Mouse (Mus musculus) cerebellum, adult 2 months (tissue): ENCODE data around the gene Glrb. TPM values are rescaled to one million over a fixed set of nuclear protein-coding genes. Genes with fewer than 3 reads are reported as not detected.
A peak's percentile ranks its signal among the peaks of the same experiment; 100 is the strongest.

ENCODE experiments used
- DNase-seq, 2 experiments: peaks; one replicate each; pipeline ENCODE4 v3.0.0; 2021
- H3K27ac ChIP-seq: fragments of 200-500 bp; 2 replicates; pipeline ENCODE4 v1.5.1; 2012; ENCODE audit warnings: low read length, control low read depth, inconsistent platforms; ENCODE audit not compliant: insufficient read depth
- H3K27me3 ChIP-seq: fragments of 200-500 bp; 2 replicates; pipeline ENCODE4 v1.6.1; 2012; ENCODE audit warnings: inconsistent platforms, mild to moderate bottlenecking, low read length, moderate library complexity; ENCODE audit not compliant: control insufficient read depth, insufficient read depth
- H3K4me1 ChIP-seq: fragments of 200-500 bp; 2 replicates; pipeline ENCODE4 v1.6.1; 2011; ENCODE audit warnings: low read length; ENCODE audit not compliant: control insufficient read depth, insufficient read depth
- H3K4me3 ChIP-seq: fragments of 200-500 bp; replicated peaks from 2 replicates; pipeline ENCODE3; 2011; ENCODE audit warnings: mild to moderate bottlenecking, low read depth, low read length, control low read depth; ENCODE audit not compliant: insufficient read depth
- CTCF ChIP-seq: fragments of 200-500 bp; IDR thresholded peaks from 2 replicates; pipeline ENCODE4 v1.5.1; 2011; ENCODE audit warnings: low read depth, mild to moderate bottlenecking, control low read depth, low read length, moderate library complexity, borderline replicate concordance; ENCODE audit not compliant: insufficient read depth
- POLR2A ChIP-seq: fragments of 200-500 bp; IDR thresholded peaks from 2 replicates; pipeline ENCODE4 v1.6.1; 2011; ENCODE audit warnings: low read length, control low read depth, borderline replicate concordance; ENCODE audit not compliant: insufficient read depth
- WGBS: fragments of 180-500 bp; shearing (Covaris S2); methylation state at CpG from one replicate; pipeline ENCODE4 v1.1.7; 2018; 5-methylcytosine and 5-hydroxymethylcytosine counted together
- polyA plus RNA-seq: library from polyadenylated mRNA; depleted of rRNA; stranded (reverse); fragments of >200 nt; gene quantifications from 2 replicates; pipeline ENCODE4 v1.2.3, GENCODE M21; 2012; rRNA removed

Glrb gene
- 183 and 192 TPM in 2 replicates for polyA plus RNA-seq

GRCm38 (mm10) chr3:80913111-80913778 is at the start of gene Glrb:
Glrb (minus strand) TSS chr3:80913660.
- TF ChIP-seq POLR2A (peak; percentile 91), CTCF (no peak)
- Histone ChIP-seq H3K4me3 (peak within 1 kb of the TSS; percentile 100), H3K27ac (peak within 1 kb of the TSS; percentile 93), H3K27me3 (no peaks in the 10 kb centered on the region), H3K4me1 (no peaks in the 10 kb centered on the region)
- WGBS = under 1% methylated on average over 71 of the region's 76 CpGs
- DNase-seq = peak; percentile 78 to 84

GRCm38 (mm10) chr3:80959965-80960364 is 46.5 kb upstream of the Glrb start:
- no peaks in the 10 kb centered on the region for H3K27me3 ChIP-seq
- no peak for DNase-seq
- H3K4me3 ChIP-seq = no peak overlapping the region
- H3K27ac ChIP-seq = no peak overlapping the region
- no peaks in the 10 kb centered on the region for H3K4me1 ChIP-seq
- TF ChIP-seq POLR2A (no peak), CTCF (no peak)

GRCm38 (mm10) chr3:80958591-80958990 is 45.1 kb upstream of the Glrb start:
- peak; percentile 36 to 52 for DNase-seq
- no peaks in the 10 kb centered on the region for H3K4me1 ChIP-seq
- peak; percentile 79 for TF ChIP-seq CTCF
- no peak for TF ChIP-seq POLR2A
- no peak overlapping the region for H3K4me3 ChIP-seq
- WGBS = 5% methylated on average over 1 of the region's 1 CpGs
- H3K27ac ChIP-seq = no peak overlapping the region
- H3K27me3 ChIP-seq = no peaks in the 10 kb centered on the region

- no peak for TF ChIP-seq CTCF
- TF ChIP-seq POLR2A = no peak
- 4% methylated on average over 6 of the region's 6 CpGs for WGBS
- Histone ChIP-seq H3K4me3 (peak overlapping the region; percentile 100), H3K27ac (peak overlapping the region; percentile 93), H3K27me3 (no peaks in the 10 kb centered on the region), H3K4me1 (no peaks in the 10 kb centered on the region)
- DNase-seq = no peak
These were observed 372 bp upstream of the Glrb start for GRCm38 (mm10) chr3:80913779-80914284.

GRCm38 (mm10) chr3:80894745-80895480 is 18.5 kb downstream of the Glrb start:
- no peak overlapping the region for H3K4me3 ChIP-seq
- H3K27me3 ChIP-seq = no peaks in the 10 kb centered on the region
- 39% methylated on average over 5 of the region's 5 CpGs for whole genome bisulfite sequencing
- TF ChIP-seq CTCF (no peak), POLR2A (no peak)
- peaks cover 12% of the 10 kb centered on the region; the same call in 1 of the 2 replicates for H3K4me1 ChIP-seq
- DNase-seq = peak; percentile 37 to 72
- H3K27ac ChIP-seq = no peak overlapping the region; the same call in 1 of the 2 replicates

- H3K27me3 ChIP-seq = no peaks in the 10 kb centered on the region
- peaks cover 12% of the 10 kb centered on the region; the same call in 1 of the 2 replicates for H3K4me1 ChIP-seq
- no peak overlapping the region for H3K4me3 ChIP-seq
- WGBS = 84% methylated on average over 5 of the region's 5 CpGs
- DNase-seq = no peak
- TF ChIP-seq CTCF = no peak
- TF ChIP-seq POLR2A = no peak
- H3K27ac ChIP-seq = no peak overlapping the region
These were observed 19.1 kb downstream of the Glrb start for GRCm38 (mm10) chr3:80894328-80894727.

GRCm38 (mm10) chr3:80893055-80893690 is 20.3 kb downstream of the Glrb start:
- Histone ChIP-seq H3K4me1 (peaks cover 12% of the 10 kb centered on the region; the same call in 1 of the 2 replicates), H3K27ac (no peak overlapping the region), H3K27me3 (no peaks in the 10 kb centered on the region), H3K4me3 (no peak overlapping the region)
- TF ChIP-seq CTCF (no peak), POLR2A (no peak)
- DNase-seq = no peak
- WGBS = 80% methylated on average over 4 of the region's 4 CpGs

- WGBS = 22% methylated on average over 4 of the region's 4 CpGs
- DNase-seq = peak in 1 of 2 experiments; percentile 36
These were observed 22.4 kb downstream of the Glrb start for GRCm38 (mm10) chr3:80891087-80891486.

More at GRCm38 (mm10) chr3:80891087-80891486, 22.4 kb downstream of the Glrb start:
- Histone ChIP-seq H3K27me3 (no peaks in the 10 kb centered on the region), H3K4me1 (peaks cover 12% of the 10 kb centered on the region; the same call in 1 of the 2 replicates), H3K4me3 (no peak overlapping the region), H3K27ac (no peak overlapping the region)
- TF ChIP-seq CTCF = no peak
- no peak for TF ChIP-seq POLR2A
